Mouse (Mus musculus) ES-E14 (cell line): ENCODE data around the gene Pdia3.
"Not testable (repeated sequence)": the region's sequence is repeated elsewhere in the genome, so short reads cannot be mapped to it uniquely, and the experiment has no call there.

Experiments
- CHD2 ChIP-seq: IDR thresholded peaks from 2 replicates; pipeline ENCODE4 v1.6.1; 2014; ENCODE audit warnings: mild to moderate bottlenecking, low read depth, low read length, inconsistent platforms
- HCFC1 ChIP-seq: IDR thresholded peaks from 2 replicates; pipeline ENCODE4 v1.6.1; 2012; ENCODE audit warnings: low read length, inconsistent platforms, borderline replicate concordance; ENCODE audit not compliant: insufficient read depth
- MAFK ChIP-seq: IDR thresholded peaks from 2 replicates; pipeline ENCODE4 v1.6.1; 2014; ENCODE audit warnings: mild to moderate bottlenecking, low read depth, low read length, inconsistent platforms; ENCODE audit not compliant: insufficient read depth

GRCm38 (mm10) chr2:121468982-121469381, 55.4 kb downstream of the Pdia3 start:
- TF ChIP-seq HCFC1, MAFK, CHD2: not testable (repeated sequence)
